Mouse (Mus musculus): ENCODE measurements around the gene 9930104L06Rik. TPM values are rescaled to one million over a fixed set of nuclear protein-coding genes. Genes with fewer than 3 reads are reported as not detected.

Gene 9930104L06Rik
- total RNA-seq, 2 experiments from 2014 or later = 17.8 to 23.3 TPM

DNA sequence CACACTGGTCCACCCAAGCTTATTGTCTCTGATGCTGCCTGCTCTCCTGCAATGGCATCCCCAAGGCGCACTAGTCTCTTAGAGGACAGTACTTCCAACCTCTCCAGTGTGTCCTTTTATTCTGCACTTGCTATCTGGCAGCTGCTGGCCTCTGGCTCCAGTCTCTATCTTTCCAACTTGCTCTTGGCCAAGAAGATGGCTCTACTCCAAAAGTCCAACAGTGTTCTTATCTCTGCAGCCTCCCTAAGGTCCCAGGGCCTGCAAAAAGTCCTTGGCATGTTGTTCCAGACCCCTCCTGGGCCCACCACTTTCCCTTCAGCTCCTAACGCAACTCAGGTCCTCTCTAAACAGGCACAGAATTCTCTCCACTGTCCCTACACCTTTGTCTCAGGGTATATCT is 20.4 kb downstream of the 9930104L06Rik start:
- DNase-seq (ENCODE audit: low spot score in 2 of 2) = no peak

DNA sequence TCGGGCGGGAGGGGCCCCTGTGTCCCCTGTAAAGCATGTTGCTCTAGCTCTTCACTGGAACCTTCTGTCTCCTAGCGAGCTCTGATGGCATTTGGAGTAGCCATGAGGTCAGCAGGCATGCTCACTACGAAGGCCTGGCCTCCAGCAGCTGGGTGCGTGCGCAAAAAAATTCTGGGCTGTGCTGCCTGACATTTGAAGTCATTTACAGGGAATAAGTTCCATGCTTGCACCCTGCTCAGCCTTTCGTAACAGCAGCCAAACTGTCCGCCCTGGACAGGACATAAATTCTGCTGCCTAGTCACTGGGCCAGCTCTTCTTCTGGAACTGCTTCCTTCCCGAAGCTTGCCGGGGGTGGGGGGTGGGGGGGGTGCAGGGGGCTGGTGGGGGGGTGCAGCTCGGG is 22.2 kb downstream of the 9930104L06Rik start:
- DNase-seq (ENCODE audit: low spot score in 2 of 2) = peak in 1 of 2 experiments; percentile 17

DNA sequence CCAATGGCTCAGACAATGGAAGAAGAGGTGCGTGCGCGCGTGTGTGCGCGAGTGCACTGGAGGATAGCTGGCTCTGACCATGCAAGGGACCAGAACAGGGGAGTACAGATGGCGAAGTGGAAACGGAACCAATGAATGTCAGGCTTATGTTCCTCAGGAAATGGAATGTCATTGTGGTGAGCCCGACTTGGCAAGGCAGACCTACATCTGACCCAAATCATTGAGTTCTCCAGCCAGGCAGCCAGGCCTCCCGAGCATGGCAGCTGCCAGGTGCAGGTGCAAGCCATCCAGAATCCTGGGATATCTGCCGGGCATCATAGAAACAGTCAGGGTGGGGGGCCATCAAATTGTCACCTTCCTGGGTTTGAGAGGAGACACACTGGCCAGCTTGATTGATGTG is 24.1 kb downstream of the 9930104L06Rik start:
- DNase-seq (ENCODE audit: low spot score in 2 of 2) = no peak

DNA sequence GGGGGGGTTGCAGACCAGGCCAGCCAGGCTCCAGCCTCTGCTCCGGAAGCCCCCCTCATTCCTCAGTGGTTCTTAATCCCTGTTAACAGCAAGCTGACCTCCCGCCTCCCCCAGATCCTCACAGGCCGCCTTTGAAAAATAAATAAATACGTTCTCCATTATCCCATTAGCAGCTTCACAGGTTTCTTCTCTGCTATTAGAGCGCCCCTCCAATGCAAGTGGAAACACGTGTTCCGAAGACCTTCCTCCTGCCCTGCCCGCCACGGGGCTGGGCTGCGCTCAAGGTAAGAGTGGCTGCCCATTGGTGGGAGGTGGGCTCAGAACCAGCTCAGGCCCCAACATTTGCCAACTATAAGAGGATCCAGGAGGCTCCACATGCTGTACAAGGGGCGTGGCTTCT is 25.7 kb downstream of the 9930104L06Rik start:
- DNase-seq (ENCODE audit: low spot score in 2 of 2) = no peak

DNA sequence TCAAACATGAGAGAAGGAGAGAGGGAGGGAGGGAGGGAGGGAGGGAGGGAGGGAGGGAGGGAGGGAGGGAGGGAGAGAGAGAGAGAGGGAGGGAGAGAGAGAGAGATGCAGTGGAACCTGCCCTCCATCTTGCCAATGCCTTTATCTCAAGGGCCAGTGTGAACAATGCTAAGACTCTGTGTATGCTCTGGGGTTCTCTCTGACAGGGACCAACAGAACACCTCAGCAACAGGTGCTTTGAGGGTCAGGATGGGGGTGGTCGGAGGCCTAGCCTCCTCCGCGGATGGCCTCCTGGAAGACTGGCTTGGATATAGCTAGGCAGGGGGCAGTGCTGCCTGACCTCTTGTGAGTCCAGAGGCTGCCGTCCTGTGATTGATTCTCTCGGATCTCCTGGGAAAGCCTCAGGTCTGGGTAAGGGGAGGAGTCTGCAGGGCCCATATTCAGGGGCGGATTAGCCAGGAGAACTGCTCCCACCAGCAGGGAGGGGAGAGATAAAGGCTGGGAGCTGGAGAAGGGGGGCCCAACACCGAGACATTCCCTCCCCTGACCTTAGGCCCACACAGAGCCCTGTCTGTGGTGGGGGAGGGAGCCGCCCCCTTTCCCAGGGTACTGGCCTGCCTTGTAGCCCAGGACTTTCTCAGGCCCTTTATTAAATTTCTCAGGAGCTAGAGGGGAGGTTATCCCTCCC is 28.2 kb downstream of the 9930104L06Rik start:
- DNase-seq (ENCODE audit: low spot score in 2 of 2) = no peak

DNA sequence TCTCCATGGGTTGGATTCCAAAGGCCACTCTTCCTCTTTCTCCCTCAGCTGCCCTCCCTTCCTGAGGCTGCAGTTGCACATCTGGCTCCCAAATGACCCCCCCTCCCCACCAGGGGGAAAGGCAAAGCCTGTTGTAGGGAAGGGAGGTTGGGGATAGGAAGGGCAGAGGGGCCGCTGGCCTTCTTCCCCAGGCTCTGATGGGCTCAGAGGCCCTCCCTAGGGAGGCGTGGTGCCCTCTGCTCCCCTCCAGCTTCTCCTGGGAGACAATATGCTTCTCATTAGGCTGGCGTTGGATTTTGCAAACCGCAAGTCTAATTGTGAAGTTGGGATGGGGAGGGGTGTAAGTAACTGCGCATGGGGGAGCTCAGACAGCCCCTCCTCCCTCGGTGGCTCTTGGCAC is 31.9 kb downstream of the 9930104L06Rik start:
- no peak for DNase-seq (ENCODE audit: low spot score in 2 of 2)

DNA sequence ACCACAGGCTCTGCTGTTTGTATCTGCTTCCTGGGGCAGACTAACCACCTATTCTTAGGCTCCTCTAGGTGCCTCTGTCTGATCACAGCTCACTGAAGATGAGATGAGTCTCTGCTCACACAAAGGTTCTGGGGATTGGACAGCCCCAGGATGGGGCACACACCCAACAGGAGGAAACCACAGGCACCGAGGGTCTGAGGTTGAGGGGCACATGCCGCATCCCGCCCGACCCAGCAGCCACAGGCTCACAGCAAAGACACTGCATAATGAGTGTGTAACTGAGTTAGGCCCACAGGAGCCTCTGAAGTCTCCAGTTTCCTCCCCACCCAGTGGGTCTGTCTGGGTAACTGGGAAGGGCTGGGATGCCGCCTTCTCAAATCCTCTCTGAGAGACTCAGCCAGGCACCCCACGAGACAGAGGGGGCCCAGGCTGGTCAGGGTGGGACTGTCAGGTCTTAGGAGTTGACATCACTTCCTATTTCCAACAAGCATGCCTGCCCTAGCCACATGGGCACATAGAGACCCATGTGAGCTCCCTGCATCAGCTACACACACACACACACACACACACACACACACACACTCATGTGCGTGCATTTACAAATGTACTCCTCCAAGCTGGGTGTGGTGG is 32.5 kb downstream of the 9930104L06Rik start:
- DNase-seq (ENCODE audit: low spot score in 2 of 2) = no peak

DNA sequence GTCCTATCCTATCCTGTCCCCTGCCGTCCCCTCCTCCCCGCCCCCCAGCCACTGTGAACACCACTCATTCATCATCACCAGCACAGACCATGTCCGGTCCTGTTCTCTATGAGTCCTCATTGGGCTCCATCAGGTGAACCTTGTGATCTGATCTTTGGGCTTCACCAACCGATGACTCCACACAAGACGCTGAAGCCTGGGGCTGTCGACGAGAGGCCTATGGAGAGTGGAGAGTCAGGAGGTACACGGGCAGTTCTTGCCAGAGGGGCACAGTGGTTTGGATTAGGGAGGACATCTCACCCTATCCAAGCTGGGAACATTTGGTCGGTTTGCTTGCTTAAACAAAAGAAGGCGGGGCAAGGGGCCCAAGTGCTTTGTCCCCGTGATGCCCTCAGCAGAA is 33.3 kb downstream of the 9930104L06Rik start:
- no peak for DNase-seq (ENCODE audit: low spot score in 2 of 2)

DNA sequence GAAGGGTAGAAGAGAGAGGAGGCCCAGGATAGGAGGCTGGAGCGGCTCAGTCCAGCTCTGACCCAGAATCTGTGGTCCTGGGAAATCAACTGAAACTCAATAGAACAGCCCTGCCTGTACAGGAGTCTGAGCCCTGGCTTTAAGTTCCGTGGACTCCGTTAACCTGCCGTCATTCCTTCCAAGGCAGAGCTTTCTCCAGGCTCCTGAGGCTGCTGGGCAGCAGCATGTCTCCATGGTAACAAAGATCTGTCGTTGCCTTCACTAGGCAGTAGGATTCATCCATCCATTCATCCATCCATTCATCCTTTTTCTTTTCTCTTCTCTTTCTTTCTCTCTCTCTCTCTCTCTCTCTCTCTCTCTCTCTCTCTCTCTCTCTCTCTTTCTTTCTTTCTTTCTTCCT is 33.8 kb downstream of the 9930104L06Rik start:
- DNase-seq (ENCODE audit: low spot score in 2 of 2) = no peak

DNA sequence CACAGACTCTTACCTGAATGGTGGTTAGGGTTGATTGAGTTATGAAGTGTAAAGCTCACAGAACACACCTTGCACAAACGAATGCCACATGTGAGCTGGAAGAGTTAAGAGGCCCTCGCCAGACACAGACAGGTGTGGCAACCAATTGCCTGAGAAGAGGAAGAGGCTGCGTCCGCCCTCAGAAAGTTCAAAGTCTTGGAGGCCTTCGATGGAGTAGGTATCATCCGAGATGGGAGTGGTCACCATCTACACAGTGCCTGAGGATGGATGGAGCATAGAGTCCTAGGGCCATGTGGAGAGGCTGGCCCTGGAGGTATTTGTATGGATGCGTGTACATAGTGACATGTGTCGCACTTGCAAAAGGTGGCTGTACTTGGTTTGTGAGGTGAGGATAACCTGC is 34.2 kb downstream of the 9930104L06Rik start:
- no peak for DNase-seq (ENCODE audit: low spot score in 2 of 2)

DNA sequence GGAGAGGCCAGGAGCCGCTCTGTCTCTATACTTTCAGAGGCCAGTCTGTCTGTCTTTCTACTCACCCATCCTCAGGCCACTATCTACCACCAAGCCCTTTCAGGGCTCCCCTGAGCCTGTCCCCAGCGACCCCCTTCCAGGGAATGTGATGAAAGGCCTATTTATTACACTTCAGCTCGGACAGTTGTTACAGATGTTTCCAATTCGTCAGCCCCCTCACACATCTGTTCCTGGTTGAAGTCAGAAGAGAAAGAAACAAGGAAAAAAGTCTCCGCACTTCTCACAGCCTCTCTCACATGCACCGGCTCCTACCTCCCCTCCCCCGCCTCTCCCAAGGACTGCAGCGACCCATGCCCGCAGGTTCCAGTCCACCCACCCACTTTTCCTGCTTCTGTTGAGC is 35.5 kb downstream of the 9930104L06Rik start:
- DNase-seq (ENCODE audit: low spot score in 2 of 2) = no peak

DNA sequence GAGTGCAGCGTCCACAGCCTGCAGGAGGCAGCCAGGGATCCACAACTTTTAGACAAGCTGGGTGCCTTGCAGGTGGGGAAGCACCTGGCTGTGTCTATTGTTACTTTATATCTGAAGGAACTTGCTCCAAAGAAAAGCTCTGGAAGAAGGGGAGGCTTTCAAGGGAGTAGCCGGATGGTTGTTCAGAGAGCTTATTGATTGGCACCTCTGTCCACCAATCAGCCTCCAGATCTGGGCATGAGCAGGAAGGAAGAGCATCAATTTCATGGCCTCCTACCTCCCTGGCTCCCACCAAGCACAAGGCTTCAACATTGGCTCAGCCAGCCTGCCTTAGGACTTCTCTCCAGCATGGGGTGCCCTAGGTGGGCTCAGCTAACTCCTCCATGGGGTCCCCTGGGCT is 36.4 kb downstream of the 9930104L06Rik start:
- no peak for DNase-seq (ENCODE audit: low spot score in 2 of 2)

DNA sequence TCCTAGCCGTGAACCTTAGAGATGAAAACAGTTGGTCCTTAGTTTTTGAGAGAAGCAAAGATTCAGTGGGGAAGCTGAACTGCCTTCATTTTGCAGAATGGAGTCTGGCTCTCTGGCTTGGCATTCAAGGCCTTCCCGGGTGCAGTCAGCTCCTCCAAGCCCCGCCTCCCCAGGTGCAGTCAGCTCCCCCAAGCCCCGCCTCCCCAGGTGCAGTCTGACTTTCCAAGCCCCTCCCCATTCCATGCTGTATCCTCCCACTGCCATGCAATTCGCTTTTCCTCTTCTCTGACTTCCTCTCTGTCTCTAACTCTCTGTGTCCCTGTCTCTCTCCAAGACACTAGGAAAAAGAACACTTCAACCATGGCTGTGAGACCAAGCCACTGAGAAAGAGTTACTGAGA is 41.4 kb downstream of the 9930104L06Rik start:
- DNase-seq (ENCODE audit: low spot score in 2 of 2) = no peak

DNA sequence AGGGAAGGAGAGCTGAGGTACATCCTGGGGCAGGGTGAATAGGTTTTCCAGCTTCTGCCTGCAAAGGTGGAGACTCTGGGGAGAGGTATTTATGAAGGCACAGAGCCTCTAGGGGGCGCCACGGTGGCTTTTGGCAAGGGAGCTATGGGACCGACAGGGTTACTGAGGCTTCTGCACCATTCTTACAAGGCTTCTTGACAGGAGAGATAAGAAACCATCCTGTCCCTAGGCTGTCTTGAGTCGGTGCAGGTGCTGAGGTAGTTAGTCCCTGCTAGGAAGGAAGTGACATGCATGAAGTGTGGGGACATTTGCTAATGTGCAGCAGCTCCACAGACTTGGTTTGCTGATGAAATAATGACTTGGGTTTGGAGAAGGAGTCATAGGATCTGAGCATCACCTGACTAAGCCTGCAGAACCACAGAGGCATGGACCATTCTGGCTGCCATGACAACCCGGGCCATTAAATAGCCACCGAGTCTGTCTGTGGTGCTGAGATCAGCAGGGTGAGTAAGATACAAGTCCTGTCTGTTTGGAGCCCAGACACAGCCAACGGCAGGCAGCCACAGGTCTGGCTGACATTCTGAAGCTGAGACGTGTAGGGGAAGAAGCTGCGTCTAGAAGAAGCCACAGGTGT is 47.2 kb downstream of the 9930104L06Rik start:
- DNase-seq (ENCODE audit: low spot score in 2 of 2) = no peak

DNA sequence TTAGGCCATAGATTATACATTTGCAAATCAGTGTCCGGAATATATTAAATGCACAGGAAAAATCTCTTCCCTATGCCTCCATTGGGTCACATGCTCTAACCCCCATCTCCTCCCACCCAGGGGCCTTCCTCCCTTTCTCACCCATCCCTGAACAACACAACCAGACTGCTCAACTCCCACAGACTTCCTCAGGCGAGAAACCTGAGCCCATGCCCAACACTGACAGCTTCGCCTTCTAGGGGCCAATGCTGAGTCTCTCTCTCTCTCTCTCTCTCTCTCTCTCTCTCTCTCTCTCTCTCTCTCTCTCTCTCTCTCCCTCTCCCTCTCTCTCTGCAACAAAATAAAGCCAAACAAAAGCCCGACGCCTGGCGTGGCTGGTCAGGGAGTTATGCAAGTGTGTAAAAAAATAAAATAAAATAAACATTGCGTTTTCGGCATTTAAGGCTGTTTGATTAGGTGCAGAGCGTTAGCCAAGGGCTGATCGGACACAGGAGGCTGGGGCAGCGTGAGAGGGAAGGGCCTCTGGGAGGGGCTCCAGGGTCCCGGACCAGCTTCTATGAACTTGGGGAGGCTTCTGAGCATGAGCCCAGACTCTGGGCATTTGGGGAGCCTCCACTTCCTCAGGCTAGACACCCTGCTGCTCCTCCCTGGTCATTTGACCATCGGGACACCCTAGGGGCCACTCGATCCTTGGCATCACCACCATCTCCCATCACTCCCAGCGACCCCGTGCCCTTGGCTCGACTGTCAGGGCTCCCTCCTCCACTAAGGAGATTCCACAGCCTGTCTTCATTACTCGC is 48.2 kb downstream of the 9930104L06Rik start:
- DNase-seq (ENCODE audit: low spot score in 2 of 2) = no peak

DNA sequence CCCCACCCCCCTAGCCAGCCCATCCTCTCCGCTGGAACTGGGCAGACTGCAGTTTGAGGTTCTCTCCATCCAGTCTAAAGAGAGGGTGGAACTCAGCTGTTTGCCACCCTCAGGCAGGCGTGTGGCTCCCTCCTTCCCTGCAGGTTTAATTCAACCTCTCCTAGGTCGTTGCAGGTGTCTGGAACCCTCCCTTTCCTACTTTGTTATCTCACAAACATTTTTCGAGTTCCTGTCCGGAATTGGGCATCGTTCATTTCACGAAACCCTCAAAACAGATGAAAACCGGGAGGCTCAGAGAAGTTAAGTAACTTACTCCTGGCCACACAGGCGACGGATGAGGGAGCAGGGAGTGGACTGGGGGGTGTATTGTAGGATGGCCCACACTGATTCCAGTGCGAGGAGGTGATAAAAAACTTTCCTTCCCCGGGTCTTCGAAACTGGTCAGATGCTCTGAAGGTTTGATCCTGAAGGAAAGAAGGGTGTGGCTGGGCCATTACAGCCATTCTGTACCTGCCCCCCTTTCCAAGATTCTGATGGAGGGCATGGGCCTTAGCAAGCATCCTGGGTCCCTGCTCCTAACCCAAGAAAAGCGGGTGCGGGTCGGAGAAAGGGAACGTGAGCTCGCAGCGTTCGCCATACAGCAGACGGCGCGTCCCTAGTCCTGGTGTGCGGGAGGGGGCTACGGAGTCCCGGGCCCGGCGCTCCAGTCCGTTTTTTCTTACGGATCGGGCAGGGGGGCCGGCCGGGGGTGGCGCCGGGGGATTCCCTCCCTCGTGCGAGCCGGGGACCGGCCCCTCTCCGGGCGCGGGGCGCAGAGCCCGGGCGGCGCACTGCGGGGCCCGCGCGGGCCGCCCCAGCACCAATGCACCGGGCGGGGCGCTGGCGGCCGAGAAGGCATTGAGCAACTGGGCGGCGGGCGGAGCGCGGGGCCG is 49.1 kb downstream of the 9930104L06Rik start, which contains the start of gene Rspo1:
TSS of gene Rspo1 (plus strand) at position 760 of the 932 bp plus-strand sequence.
- DNase-seq (ENCODE audit: low spot score in 2 of 2) = no peak

DNA sequence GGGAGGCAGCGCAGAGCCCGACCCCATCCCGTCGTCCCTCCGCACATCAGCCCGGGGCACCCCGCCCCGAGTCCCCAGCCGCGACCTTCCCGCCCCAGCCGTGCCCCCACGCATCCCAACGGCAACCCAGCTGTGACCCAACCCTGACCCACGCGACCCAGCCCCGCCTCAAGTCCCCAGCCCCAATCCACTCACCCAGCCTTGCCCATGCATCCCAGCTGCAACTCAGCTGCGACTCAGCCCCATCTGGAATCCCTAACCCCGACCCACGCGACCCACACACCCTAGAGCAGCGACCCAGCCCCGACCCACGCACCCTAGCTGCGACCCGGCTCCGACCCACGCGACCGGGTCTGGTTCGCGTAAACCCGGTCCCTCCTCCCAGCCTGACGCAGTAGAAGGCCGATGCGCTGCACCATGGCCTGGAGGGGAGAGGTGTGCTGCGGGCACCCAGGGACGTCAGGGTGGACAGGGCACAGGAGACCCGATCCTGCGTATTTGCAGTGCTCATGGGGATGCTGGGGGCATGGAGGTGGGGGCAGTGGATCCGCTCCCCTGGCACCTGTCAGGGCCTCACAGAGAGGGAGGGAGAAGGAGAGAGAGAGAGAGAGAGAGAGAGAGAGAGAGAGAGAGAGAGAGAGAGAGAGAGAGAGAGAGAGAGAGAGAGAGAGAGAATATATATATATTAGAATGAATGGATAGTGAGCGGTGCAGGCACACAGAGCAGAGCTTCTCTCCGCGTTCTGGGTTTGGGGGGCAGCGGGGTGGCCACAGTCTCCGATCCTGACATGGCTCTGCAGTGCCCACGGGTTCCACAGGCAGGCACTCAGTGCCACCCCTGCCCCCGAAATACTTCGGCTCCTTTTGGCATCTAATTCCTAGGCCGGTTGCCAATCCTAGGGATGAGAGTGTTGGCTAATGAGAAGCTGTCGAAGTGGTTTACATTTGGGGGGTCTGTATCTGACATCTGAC is 50.2 kb downstream of the 9930104L06Rik start:
- DNase-seq (ENCODE audit: low spot score in 2 of 2) = no peak

DNA sequence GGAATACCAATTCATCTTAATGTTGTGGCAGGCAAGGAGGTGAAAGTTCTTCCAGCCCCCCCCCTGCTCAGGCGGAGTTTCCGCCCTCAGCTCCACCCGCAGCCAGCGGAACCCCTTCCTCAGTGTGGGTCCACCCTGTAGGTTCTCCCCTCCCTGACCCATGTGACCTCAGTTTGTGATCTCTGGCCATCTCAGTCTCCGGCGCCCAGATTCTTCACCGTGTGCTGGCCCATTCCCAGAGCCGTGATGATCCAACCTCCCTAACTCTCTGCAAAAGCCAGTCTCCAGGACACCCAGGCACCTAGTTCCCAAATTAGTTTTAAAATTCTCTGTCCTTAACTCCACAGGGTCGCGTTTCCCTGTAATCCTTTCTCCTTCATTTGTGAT is 50.9 kb downstream of the 9930104L06Rik start:
- no peak for DNase-seq (ENCODE audit: low spot score in 2 of 2)

DNA sequence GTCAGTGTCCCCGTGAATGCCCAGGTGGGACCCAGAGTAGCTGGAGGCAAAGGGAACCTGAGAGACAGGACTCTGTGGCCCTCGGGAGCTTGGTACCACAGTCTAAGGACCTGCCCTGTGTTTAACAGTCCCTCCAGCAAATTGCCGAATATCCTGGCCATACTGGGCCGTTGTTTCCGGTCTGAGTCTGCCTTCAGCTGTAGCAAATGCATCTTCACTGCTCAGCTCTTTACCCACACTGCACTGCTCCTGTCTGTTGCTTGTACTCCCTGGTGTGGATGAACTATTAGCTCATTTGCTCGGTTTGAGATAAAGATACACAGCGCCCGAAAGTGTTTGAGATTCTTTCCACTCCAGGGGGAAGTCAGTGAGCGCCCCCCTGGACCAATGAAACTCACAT is 51.5 kb downstream of the 9930104L06Rik start:
- DNase-seq (ENCODE audit: low spot score in 2 of 2) = no peak
